Mouse (Mus musculus) heart, adult 2 months (tissue): ENCODE measurements around the gene Brca2.
A peak's percentile ranks its signal among the peaks of the same experiment; 100 is the strongest.

Experiments used
- CTCF ChIP-seq: fragments of 200-600 bp; IDR thresholded peaks from 2 replicates; pipeline ENCODE4 v1.8.1; 2022; ENCODE audit warnings: antibody characterized with exemption, mild to moderate bottlenecking, moderate library complexity
- EP300 ChIP-seq: fragments of 200-500 bp; IDR thresholded peaks from 2 replicates; pipeline ENCODE4 v1.6.1; 2011; ENCODE audit warnings: low read depth, low read length, control low read depth; ENCODE audit not compliant: insufficient read depth
- POLR2A ChIP-seq: fragments of 200-500 bp; IDR thresholded peaks from 2 replicates; pipeline ENCODE4 v1.6.1; 2011; ENCODE audit warnings: mild to moderate bottlenecking, low read depth, low read length, control low read depth; ENCODE audit not compliant: insufficient read depth

DNA sequence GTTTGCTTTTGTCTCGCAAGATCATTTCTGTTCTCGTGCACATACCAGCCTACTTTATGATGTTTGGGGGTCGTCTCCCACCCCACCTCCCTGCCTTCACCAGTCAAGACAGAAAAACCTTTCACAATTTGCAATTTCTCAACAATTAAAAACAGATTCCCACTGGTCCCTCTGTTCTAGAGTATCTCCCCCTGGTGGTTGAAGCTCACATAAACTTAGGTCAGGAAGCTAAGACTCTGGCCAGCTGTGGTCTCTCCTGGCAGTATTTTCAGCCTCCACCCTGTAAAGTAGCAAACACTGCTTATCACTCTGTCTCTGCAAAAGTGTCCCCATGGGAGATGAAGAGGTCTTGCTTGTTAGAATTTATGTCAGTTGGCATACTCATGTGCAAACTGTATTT is 37.2 kb upstream of the Brca2 start:
- TF ChIP-seq POLR2A (no peak), EP300 (no peak), CTCF (peak; percentile 77)
